Mouse (Mus musculus): ENCODE results near the gene Ctps. TPM values are rescaled to one million over a fixed set of nuclear protein-coding genes. Genes with fewer than 3 reads are reported as not detected.

Gene Ctps
- polyA plus RNA-seq, 1 experiment from 2014 or later: 98.9 TPM

DNA sequence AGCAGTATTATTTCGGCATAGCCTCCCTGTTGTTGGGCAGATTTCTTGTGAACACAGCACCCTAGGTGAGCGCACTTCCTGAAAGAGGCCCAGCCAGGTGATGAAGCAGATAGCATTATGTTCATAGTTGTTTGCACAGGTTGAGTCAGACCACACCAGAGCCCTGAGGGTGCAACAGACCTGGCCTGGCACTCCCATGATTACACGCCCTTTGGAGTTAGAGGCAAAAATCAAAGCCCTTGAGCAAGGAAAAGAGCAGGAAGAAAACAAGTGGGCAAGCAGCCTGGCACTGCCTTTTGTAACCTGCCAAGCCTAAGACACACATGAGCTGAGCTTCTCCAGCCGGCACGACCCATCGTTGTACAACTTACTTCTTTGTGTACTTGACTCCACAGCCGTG is 53.6 kb downstream of the Ctps start:
- 93% methylated on average over 7 of the region's 7 CpGs for WGBS
- ATAC-seq (replicated peaks; ENCODE audit: extremely low read depth, insufficient read depth, low FRiP score): no peak
- H3K36me3 ChIP-seq (ENCODE audit: control insufficient read depth, insufficient read depth): peaks cover 31% of the 10 kb centered on the region

GRCm38 (mm10) chr4:120514366-120514765 is 55.7 kb downstream of the Ctps start:
- H3K9ac ChIP-seq (ENCODE audit: low read length): no peak overlapping the region
- no peak overlapping the region for H3K4me2 ChIP-seq (ENCODE audit: low read depth, low read length)
- H3K36me3 ChIP-seq (ENCODE audit: control insufficient read depth, insufficient read depth): peaks cover 39% of the 10 kb centered on the region
- no peak overlapping the region for H3K4me3 ChIP-seq (ENCODE audit: low read length)
- no peaks in the 10 kb centered on the region for H3K4me1 ChIP-seq (ENCODE audit: control insufficient read depth, insufficient read depth, low read length)
- no peak overlapping the region for H3K27ac ChIP-seq (ENCODE audit: low read length)
- 90% methylated on average over 2 of the region's 2 CpGs for WGBS
- no peaks in the 10 kb centered on the region for H3K27me3 ChIP-seq (ENCODE audit: control insufficient read depth, insufficient read depth, low read length)
- no peak for ATAC-seq (replicated peaks; ENCODE audit: extremely low read depth, insufficient read depth, low FRiP score)
- peaks cover 2% of the 10 kb centered on the region; the same call in 1 of the 2 replicates for H3K9me3 ChIP-seq (replicated peaks; ENCODE audit: control insufficient read depth, low read length)

More for the DNA sequence above, 53.6 kb downstream of the Ctps start:
- no peak overlapping the region for H3K27ac ChIP-seq (ENCODE audit: low read length)
- no peak overlapping the region for H3K4me3 ChIP-seq (ENCODE audit: low read length)
- H3K27me3 ChIP-seq (ENCODE audit: control insufficient read depth, insufficient read depth, low read length): no peaks in the 10 kb centered on the region
- H3K9ac ChIP-seq (ENCODE audit: low read length): no peak overlapping the region
- H3K4me2 ChIP-seq (ENCODE audit: low read depth, low read length): no peak overlapping the region
- H3K9me3 ChIP-seq (replicated peaks; ENCODE audit: control insufficient read depth, low read length): no peaks in the 10 kb centered on the region
- H3K4me1 ChIP-seq (ENCODE audit: control insufficient read depth, insufficient read depth, low read length): no peaks in the 10 kb centered on the region

DNA sequence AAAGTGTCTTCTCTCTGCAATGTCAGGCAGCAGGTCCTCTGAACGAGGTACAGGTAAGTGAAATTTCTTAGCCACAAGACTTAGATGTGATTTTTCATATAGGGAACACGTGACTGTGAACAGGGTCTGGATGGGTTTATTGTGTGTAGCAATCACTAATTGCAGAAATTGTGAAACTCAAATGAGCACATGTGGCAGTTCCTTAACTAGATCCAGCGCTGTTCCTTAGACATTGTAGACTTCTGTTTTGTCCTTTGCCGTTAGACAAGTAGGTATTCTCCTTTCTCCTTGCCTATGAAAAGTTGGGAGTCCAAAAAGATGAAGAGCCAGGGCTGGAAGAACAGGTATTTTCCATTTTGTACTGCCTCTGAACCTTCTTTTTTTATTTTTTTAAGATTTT is 58.9 kb downstream of the Ctps start:
- peaks cover 40% of the 10 kb centered on the region for H3K36me3 ChIP-seq (ENCODE audit: control insufficient read depth, insufficient read depth)
- H3K27ac ChIP-seq (ENCODE audit: low read length): no peak overlapping the region
- no peak overlapping the region for H3K9ac ChIP-seq (ENCODE audit: low read length)
- 97% methylated on average over 4 of the region's 4 CpGs for WGBS
- no peaks in the 10 kb centered on the region for H3K4me1 ChIP-seq (ENCODE audit: control insufficient read depth, insufficient read depth, low read length)
- ATAC-seq (replicated peaks; ENCODE audit: extremely low read depth, insufficient read depth, low FRiP score): no peak
- no peak overlapping the region for H3K4me2 ChIP-seq (ENCODE audit: low read depth, low read length)
- peaks cover 4% of the 10 kb centered on the region; the same call in 1 of the 2 replicates for H3K9me3 ChIP-seq (replicated peaks; ENCODE audit: control insufficient read depth, low read length)
- H3K27me3 ChIP-seq (ENCODE audit: control insufficient read depth, insufficient read depth, low read length): no peaks in the 10 kb centered on the region
- H3K4me3 ChIP-seq (ENCODE audit: low read length): no peak overlapping the region

GRCm38 (mm10) chr4:120506955-120507354 is 63.1 kb downstream of the Ctps start:
- no peak for ATAC-seq (replicated peaks; ENCODE audit: extremely low read depth, insufficient read depth, low FRiP score)
- H3K36me3 ChIP-seq (ENCODE audit: control insufficient read depth, insufficient read depth): peaks cover 35% of the 10 kb centered on the region
- no peak overlapping the region for H3K27ac ChIP-seq (ENCODE audit: low read length)
- H3K4me3 ChIP-seq (ENCODE audit: low read length): no peak overlapping the region
- peaks cover 4% of the 10 kb centered on the region; the same call in 1 of the 2 replicates for H3K9me3 ChIP-seq (replicated peaks; ENCODE audit: control insufficient read depth, low read length)
- WGBS: 87% methylated on average over 1 of the region's 1 CpGs
- no peak overlapping the region for H3K4me2 ChIP-seq (ENCODE audit: low read depth, low read length)
- no peaks in the 10 kb centered on the region for H3K27me3 ChIP-seq (ENCODE audit: control insufficient read depth, insufficient read depth, low read length)
- H3K4me1 ChIP-seq (ENCODE audit: control insufficient read depth, insufficient read depth, low read length): no peaks in the 10 kb centered on the region
- H3K9ac ChIP-seq (ENCODE audit: low read length): no peak overlapping the region

Other genes starting within 250 kb of the Ctps start
- gene Scmh1, start 165.0 kb downstream of the Ctps start, polyA plus RNA-seq (2015; fragmentation: Nextera tagmentation; extraction: Ambion mirVana): 67.4 and 71.4 TPM in 2 replicates
- gene Slfnl1, start 38.0 kb downstream of the Ctps start, polyA plus RNA-seq (2015; fragmentation: Nextera tagmentation; extraction: Ambion mirVana): 0.08 and 0.11 TPM in 2 replicates
- 0.42 TPM in 1 of 2 replicates, not detected in the other for gene Gm8439, start 18.5 kb upstream of the Ctps start, polyA plus RNA-seq (2015; fragmentation: Nextera tagmentation; extraction: Ambion mirVana)
- gene Cited4, start 96.3 kb upstream of the Ctps start, polyA plus RNA-seq (2015; fragmentation: Nextera tagmentation; extraction: Ambion mirVana): 24.0 and 25.0 TPM in 2 replicates
- gene Kcnq4, start 178.3 kb upstream of the Ctps start, polyA plus RNA-seq (2015; fragmentation: Nextera tagmentation; extraction: Ambion mirVana): 0.85 and 1.0 TPM in 2 replicates

Data from heart, embryonic 16.5 days (tissue).